Mouse (Mus musculus) liver, embryonic 14.5 days (tissue): ENCODE data around the gene Cacna1c. TPM values are rescaled to one million over a fixed set of nuclear protein-coding genes. Genes with fewer than 3 reads are reported as not detected.

ENCODE experiments used
- ATAC-seq: fragments of 200-750 bp; cut with Nextera tagmentation; 2 replicates; pipeline ENCODE4 v1.8.0; 2017; ENCODE audit warnings: moderate number of reproducible peaks, mild to moderate bottlenecking, moderate library complexity; ENCODE audit not compliant: insufficient read depth
- DNase-seq, 3 experiments: peaks; one replicate each; pipeline ENCODE4 v3.0.0-alpha.2; 2012 to 2013; ENCODE audit warnings: low read depth in 3 of 3, low spot score in 3 of 3
- H3K27ac ChIP-seq: fragments of 300-500 bp; sonication (generic); 2 replicates; pipeline ENCODE4 v1.5.1; 2014; ENCODE audit warnings: moderate library complexity, mild to moderate bottlenecking, control low read depth, inconsistent platforms
- H3K27me3 ChIP-seq: fragments of 300-500 bp; sonication (generic); 2 replicates; pipeline ENCODE4 v1.6.1; 2014; ENCODE audit warnings: mild to moderate bottlenecking, low read length, moderate library complexity; ENCODE audit not compliant: control insufficient read depth, insufficient read depth
- H3K36me3 ChIP-seq: fragments of 300-500 bp; sonication (generic); replicated peaks from 2 replicates; pipeline ENCODE4 v1.6.1; 2014; ENCODE audit warnings: low read depth; ENCODE audit not compliant: control insufficient read depth, insufficient read depth
- H3K4me1 ChIP-seq, 2 experiments: fragments of 200-500 bp in 1 of 2; fragments of 300-500 bp in 1 of 2; sonication (generic) in 1 of 2; replicated peaks; 2 replicates each; pipeline ENCODE4 v1.6.1; 2012 to 2014; ENCODE audit warnings: antibody characterized with exemption in 1 of 2, inconsistent platforms in 1 of 2, low read length in 1 of 2; ENCODE audit not compliant: control insufficient read depth in 2 of 2, insufficient read depth in 2 of 2
- H3K4me2 ChIP-seq: fragments of 300-500 bp; sonication (generic); 2 replicates; pipeline ENCODE4 v1.6.1; 2014; ENCODE audit warnings: low read depth, mild to moderate bottlenecking, control low read depth, moderate library complexity
- H3K4me3 ChIP-seq, 2 experiments: fragments of 200-500 bp in 1 of 2; fragments of 300-500 bp in 1 of 2; sonication (generic) in 1 of 2; 2 replicates each; pipeline ENCODE4 v1.5.1; 2012 to 2014; ENCODE audit warnings: low read depth in 2 of 2, low read length in 2 of 2, mild to moderate bottlenecking in 2 of 2, control low read depth in 1 of 2, inconsistent platforms in 1 of 2, moderate library complexity in 1 of 2; ENCODE audit not compliant: insufficient read depth in 1 of 2
- H3K9ac ChIP-seq: fragments of 300-500 bp; sonication (generic); replicated peaks from 2 replicates; pipeline ENCODE4 v1.6.1; 2014; ENCODE audit warnings: mild to moderate bottlenecking, control low read depth, moderate library complexity
- H3K9me3 ChIP-seq: fragments of 300-500 bp; sonication (generic); 2 replicates; pipeline ENCODE4 v1.6.1; 2016; ENCODE audit warnings: low read length, mixed read lengths; ENCODE audit not compliant: control insufficient read depth
- CTCF ChIP-seq: IDR thresholded peaks from 2 replicates; pipeline ENCODE4 v1.5.1; 2016; ENCODE audit warnings: antibody characterized with exemption, low read depth, control low read depth
- EP300 ChIP-seq: IDR thresholded peaks from 2 replicates; pipeline ENCODE4 v1.6.1; 2016; ENCODE audit warnings: antibody characterized with exemption, low read depth
- WGBS: fragments of 180-500 bp; shearing (Covaris S2); extraction: QIAGEN DNeasy Blood & Tissue Kit; methylation state at CpG from one replicate; pipeline ENCODE4 v1.1.7; 2014; ENCODE audit not compliant: insufficient replicate concordance; 5-methylcytosine and 5-hydroxymethylcytosine counted together
- polyA plus RNA-seq, 2 experiments: library from polyadenylated mRNA; depleted of rRNA in 1 of 2; stranded (reverse) in 1 of 2; unstranded in 1 of 2; fragments of >200 nt; fragmentation: Nextera tagmentation in 1 of 2; extraction: Ambion mirVana in 1 of 2; gene quantifications; 2 replicates each; pipeline versions ENCODE4 v1.2.1 to v1.2.3; 2012 to 2014

Gene Cacna1c
- polyA plus RNA-seq, 2 experiments = 0.20 to 0.32 TPM

GRCm38 (mm10) chr6:119015346-119015745, 180.9 kb downstream of the Cacna1c start:
- no peaks in the 10 kb centered on the region for H3K9me3 ChIP-seq
- no peak overlapping the region for H3K4me3 ChIP-seq
- peaks cover 15 to 22% of the 10 kb centered on the region in 2 experiments for H3K4me1 ChIP-seq
- H3K4me2 ChIP-seq = peak overlapping the region; percentile 22; the same call in 1 of the 2 replicates
- no peak for TF ChIP-seq EP300
- TF ChIP-seq CTCF = no peak
- WGBS = 34% methylated on average over 2 of the region's 2 CpGs
- H3K27me3 ChIP-seq = no peaks in the 10 kb centered on the region
- no peak for DNase-seq
- no peak overlapping the region; the same call in 1 of the 2 replicates for H3K9ac ChIP-seq
- H3K27ac ChIP-seq = peak overlapping the region; percentile 36
- no peaks in the 10 kb centered on the region for H3K36me3 ChIP-seq
- no peak for ATAC-seq

GRCm38 (mm10) chr6:119013168-119014098, 182.8 kb downstream of the Cacna1c start:
- Histone ChIP-seq H3K36me3 (no peaks in the 10 kb centered on the region), H3K9ac (peak overlapping the region; percentile 77), H3K4me3 (peak overlapping the region; percentile 60 to 90), H3K4me2 (peak overlapping the region; percentile 70), H3K27ac (peak overlapping the region; percentile 67), H3K4me1 (peaks cover 17 to 33% of the 10 kb centered on the region in 2 experiments), H3K9me3 (no peaks in the 10 kb centered on the region), H3K27me3 (no peaks in the 10 kb centered on the region)
- TF ChIP-seq EP300 = peak; percentile 68
- TF ChIP-seq CTCF = no peak
- DNase-seq = peak; percentile 72 to 79 (median 75)
- peak; percentile 100 for ATAC-seq
- WGBS = 12% methylated on average over 13 of the region's 13 CpGs

GRCm38 (mm10) chr6:119010875-119011274, 185.3 kb downstream of the Cacna1c start:
- Histone ChIP-seq H3K4me1 (peaks cover 16 to 37% of the 10 kb centered on the region in 2 experiments), H3K27me3 (no peaks in the 10 kb centered on the region), H3K36me3 (no peaks in the 10 kb centered on the region), H3K9ac (peak overlapping the region; percentile 34; the same call in 1 of the 2 replicates), H3K4me3 (peak overlapping the region; percentile 40 to 60), H3K4me2 (peak overlapping the region; percentile 70), H3K9me3 (no peaks in the 10 kb centered on the region), H3K27ac (peak overlapping the region; percentile 35)
- 84% methylated on average over 3 of the region's 3 CpGs for WGBS
- DNase-seq = no peak
- no peak for ATAC-seq
- TF ChIP-seq CTCF (no peak), EP300 (no peak)

- peaks cover 7 to 27% of the 10 kb centered on the region in 2 experiments for H3K4me1 ChIP-seq
- ATAC-seq (no peak), DNase-seq (no peak)
- H3K9me3 ChIP-seq = no peaks in the 10 kb centered on the region
- no peak overlapping the region for H3K9ac ChIP-seq
- H3K27ac ChIP-seq = no peak overlapping the region
- TF ChIP-seq CTCF (no peak), EP300 (no peak)
- H3K36me3 ChIP-seq = no peaks in the 10 kb centered on the region
- WGBS = 87% methylated on average over 7 of the region's 7 CpGs
- H3K27me3 ChIP-seq = no peaks in the 10 kb centered on the region
- H3K4me3 ChIP-seq = no peak overlapping the region
- H3K4me2 ChIP-seq = peak overlapping the region; percentile 70
These were observed 186.7 kb downstream of the Cacna1c start for GRCm38 (mm10) chr6:119009526-119009925.

GRCm38 (mm10) chr6:119008638-119009166, 187.5 kb downstream of the Cacna1c start:
- Histone ChIP-seq H3K27ac (no peak overlapping the region), H3K36me3 (no peaks in the 10 kb centered on the region), H3K4me1 (peaks cover 2 to 27% of the 10 kb centered on the region in 2 experiments), H3K4me2 (no peak overlapping the region), H3K9me3 (no peaks in the 10 kb centered on the region), H3K4me3 (no peak overlapping the region), H3K27me3 (no peaks in the 10 kb centered on the region), H3K9ac (no peak overlapping the region)
- TF ChIP-seq EP300 = no peak
- no peak for TF ChIP-seq CTCF
- 73% methylated on average over 7 of the region's 7 CpGs for WGBS
- DNase-seq = no peak
- no peak for ATAC-seq
